In genomic region chr17:14372324-14373145, GRCm38 (mm10) we compare ENCODE assay signal across 8 mouse cellular contexts.
DNase-seq lines count a peak whose midpoint lies in the region; ATAC-seq and TF ChIP-seq lines count a peak whose summit lies in the region.

No protein-coding gene starts in this region.

- ATAC-seq in embryonic facial prominence, embryonic 11.5 days (replicated peaks; ENCODE audit: insufficient number of reproducible peaks, low FRiP score, low TSS enrichment, low read depth), result 0 out of 2 replicates have a peak, but pooled peaks have one; percentile 50
- peak; percentile 59; the same call in 1 of the 2 replicates for ATAC-seq in embryonic facial prominence, embryonic 15.5 days (ENCODE audit: insufficient number of reproducible peaks, low FRiP score, low TSS enrichment, low read depth)
- no peak for ATAC-seq in stomach, postnatal 0 days (ENCODE audit: low FRiP score, low TSS enrichment)
- ATAC-seq in activated CD4-positive, CD25-positive, alpha-beta regulatory T cell, adult 4 months, result no peak

- no peaks in the 10 kb centered on the region for H3K9me3 ChIP-seq in embryonic facial prominence, embryonic 11.5 days (replicated peaks; ENCODE audit: control insufficient read depth, low read length)
- no peaks in the 10 kb centered on the region for H3K9me3 ChIP-seq in embryonic facial prominence, embryonic 10.5 days
- no peaks in the 10 kb centered on the region for H3K9me3 ChIP-seq in embryonic facial prominence, embryonic 15.5 days (replicated peaks)
- H3K9me3 ChIP-seq in stomach, postnatal 0 days (ENCODE audit: control insufficient read depth, low read length), result no peaks in the 10 kb centered on the region

- no peak for TF ChIP-seq EP300 in stomach, postnatal 0 days (optimal IDR thresholded peaks at IDR 0.05)

- no peak for DNase-seq in embryonic facial prominence, embryonic 11.5 days (ENCODE audit: low spot score)
- no peak for DNase-seq in embryonic facial prominence, embryonic 10.5 days (ENCODE audit: low spot score)
- DNase-seq in kidney, postnatal 25 days, result peak; percentile 60 to 74
- peak; percentile 19 for DNase-seq in lung, postnatal 14 days
- peak; percentile 34 for DNase-seq in stomach, postnatal 0 days (ENCODE audit: low spot score)
- no peak for DNase-seq in heart, adult 9 months (ENCODE audit: low spot score in 2 of 2)

- H3K27me3 ChIP-seq in embryonic facial prominence, embryonic 11.5 days (ENCODE audit: control insufficient read depth, insufficient read depth, low read length), result no peaks in the 10 kb centered on the region
- peaks cover 8% of the 10 kb centered on the region; the same call in 1 of the 2 replicates for H3K27me3 ChIP-seq in embryonic facial prominence, embryonic 10.5 days (replicated peaks; ENCODE audit: low read depth, poor library complexity, severe bottlenecking)
- peaks cover 4% of the 10 kb centered on the region; the same call in 1 of the 2 replicates for H3K27me3 ChIP-seq in embryonic facial prominence, embryonic 15.5 days
- no peaks in the 10 kb centered on the region for H3K27me3 ChIP-seq in stomach, postnatal 0 days (ENCODE audit: control insufficient read depth, insufficient read depth, low read length)

- H3K27ac ChIP-seq in embryonic facial prominence, embryonic 11.5 days (replicated peaks; ENCODE audit: low read depth, low read length), result no peak overlapping the region
- no peak overlapping the region; the same call in 1 of the 2 replicates for H3K27ac ChIP-seq in embryonic facial prominence, embryonic 10.5 days (replicated peaks)
- no peak overlapping the region for H3K27ac ChIP-seq in embryonic facial prominence, embryonic 15.5 days (replicated peaks)
- no peak overlapping the region for H3K27ac ChIP-seq in stomach, postnatal 0 days (replicated peaks)

- TF ChIP-seq CTCF in stomach, postnatal 0 days (IDR thresholded peaks at IDR 0.05; ENCODE audit: low read depth), result no peak

- no peaks in the 10 kb centered on the region for H3K4me1 ChIP-seq in embryonic facial prominence, embryonic 11.5 days (ENCODE audit: control insufficient read depth, insufficient read depth, low read length)
- peaks cover 26% of the 10 kb centered on the region for H3K4me1 ChIP-seq in embryonic facial prominence, embryonic 10.5 days
- H3K4me1 ChIP-seq in embryonic facial prominence, embryonic 15.5 days, result peaks cover 17% of the 10 kb centered on the region
- no peaks in the 10 kb centered on the region for H3K4me1 ChIP-seq in stomach, postnatal 0 days (replicated peaks; ENCODE audit: control insufficient read depth, insufficient read depth)

- no peak overlapping the region for H3K4me2 ChIP-seq in embryonic facial prominence, embryonic 11.5 days (ENCODE audit: low read depth, low read length)
- H3K4me2 ChIP-seq in embryonic facial prominence, embryonic 15.5 days (replicated peaks), result no peak overlapping the region
- H3K4me2 ChIP-seq in stomach, postnatal 0 days (replicated peaks; ENCODE audit: low read depth), result no peak overlapping the region

- H3K36me3 ChIP-seq in embryonic facial prominence, embryonic 11.5 days (replicated peaks; ENCODE audit: control insufficient read depth, insufficient read depth, low read depth, low read length), result no peaks in the 10 kb centered on the region
- no peaks in the 10 kb centered on the region for H3K36me3 ChIP-seq in embryonic facial prominence, embryonic 10.5 days (replicated peaks)
- no peaks in the 10 kb centered on the region for H3K36me3 ChIP-seq in embryonic facial prominence, embryonic 15.5 days
- no peaks in the 10 kb centered on the region for H3K36me3 ChIP-seq in stomach, postnatal 0 days (ENCODE audit: control insufficient read depth, insufficient read depth, low read length)

- H3K4me3 ChIP-seq in embryonic facial prominence, embryonic 11.5 days (ENCODE audit: low read depth, low read length), result no peak overlapping the region
- no peak overlapping the region for H3K4me3 ChIP-seq in embryonic facial prominence, embryonic 10.5 days
- H3K4me3 ChIP-seq in embryonic facial prominence, embryonic 15.5 days (replicated peaks), result no peak overlapping the region
- H3K4me3 ChIP-seq in stomach, postnatal 0 days (ENCODE audit: low read depth, low read length), result no peak overlapping the region

- no peak overlapping the region for H3K9ac ChIP-seq in embryonic facial prominence, embryonic 11.5 days (replicated peaks; ENCODE audit: low read length)
- no peak overlapping the region for H3K9ac ChIP-seq in embryonic facial prominence, embryonic 15.5 days
- no peak overlapping the region for H3K9ac ChIP-seq in stomach, postnatal 0 days (ENCODE audit: low read length)

- 71% methylated on average over 25 of the region's 25 CpGs for WGBS in embryonic facial prominence, embryonic 11.5 days
- 71% methylated on average over 25 of the region's 25 CpGs for WGBS in embryonic facial prominence, embryonic 10.5 days
- 46% methylated on average over 25 of the region's 25 CpGs for WGBS in embryonic facial prominence, embryonic 15.5 days
- WGBS in stomach, postnatal 0 days, result 71% methylated on average over 25 of the region's 25 CpGs

Comparison
In these comparisons a context has a peak if more than half of its experiments do, and no peak if none do; other contexts are left out.
1. ATAC-seq: peak in embryonic facial prominence, embryonic 11.5 days (single experiment) and embryonic facial prominence, embryonic 15.5 days (single experiment); none in stomach, postnatal 0 days (single experiment) and activated CD4-positive, CD25-positive, alpha-beta regulatory T cell, adult 4 months (single experiment).
2. DNase-seq: peak in kidney, postnatal 25 days (2 of 2), lung, postnatal 14 days (single experiment) and stomach, postnatal 0 days (single experiment); none in embryonic facial prominence, embryonic 11.5 days (single experiment), embryonic facial prominence, embryonic 10.5 days (single experiment) and heart, adult 9 months (0 of 2).